Mouse (Mus musculus): ENCODE results near the gene Dapk1. TPM values are rescaled to one million over a fixed set of nuclear protein-coding genes. Genes with fewer than 3 reads are reported as not detected.

Gene Dapk1
- polyA plus RNA-seq, 1 experiment from 2014 or later = 42.0 TPM

DNA sequence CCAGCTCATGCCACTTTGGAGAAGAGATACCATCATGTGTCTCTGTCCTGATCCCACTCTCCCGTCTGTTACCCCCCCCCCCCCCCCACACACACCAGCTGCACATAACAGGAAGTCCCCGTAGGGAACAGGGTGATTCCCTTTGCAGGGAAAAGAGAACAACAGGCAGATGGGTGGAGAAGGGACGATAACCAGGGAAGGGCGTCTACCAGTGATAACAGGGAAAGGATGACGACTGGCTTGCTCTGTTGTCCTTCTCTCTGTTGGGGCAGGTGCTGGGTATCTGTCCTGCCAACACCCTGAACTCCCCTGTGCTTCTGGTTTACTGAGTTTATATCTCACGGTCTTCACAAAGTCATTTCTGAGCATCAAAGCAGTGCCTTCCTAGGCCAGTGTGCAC is 18.0 kb downstream of the Dapk1 start:
- Histone ChIP-seq H3K9me3 (replicated peaks) (no peaks in the 10 kb centered on the region), H3K27me3 (no peaks in the 10 kb centered on the region), H3K9ac (no peak overlapping the region), H3K4me2 (replicated peaks) (no peak overlapping the region), H3K4me3 (no peak overlapping the region), H3K36me3 (no peaks in the 10 kb centered on the region), H3K27ac (no peak overlapping the region), H3K4me1 (peaks cover 31% of the 10 kb centered on the region)
- WGBS = 45% methylated on average over 6 of the region's 6 CpGs
- no peak for ATAC-seq (ENCODE audit: low FRiP score)

DNA sequence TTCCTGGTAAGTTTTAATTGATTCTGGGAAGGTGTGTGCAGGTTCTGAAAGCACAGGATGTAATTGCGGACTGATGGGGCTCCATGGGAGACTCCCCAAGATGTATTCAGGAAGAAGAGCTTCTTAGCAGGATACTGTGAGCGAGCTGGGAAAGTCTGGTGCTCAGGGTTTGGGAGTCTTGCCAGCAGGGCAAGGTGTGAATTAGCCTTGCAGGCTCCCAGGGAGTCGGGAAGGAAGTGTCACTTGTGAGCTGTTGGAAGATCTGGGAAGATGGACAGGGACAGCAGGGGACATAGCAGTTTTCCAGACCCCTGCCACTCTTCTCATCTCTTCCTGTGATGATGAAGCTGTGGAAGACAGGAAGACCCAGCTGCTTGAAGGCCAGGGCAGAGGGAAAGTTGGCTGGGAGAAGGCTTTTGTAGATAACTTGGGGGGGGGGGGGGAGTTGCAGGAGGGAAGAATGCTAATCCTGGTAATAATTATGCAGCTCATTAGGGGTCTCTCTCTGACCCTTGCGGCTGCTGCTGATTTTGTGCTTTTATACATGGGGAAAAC is 19.7 kb downstream of the Dapk1 start:
- WGBS = 54% methylated on average over 4 of the region's 4 CpGs

DNA sequence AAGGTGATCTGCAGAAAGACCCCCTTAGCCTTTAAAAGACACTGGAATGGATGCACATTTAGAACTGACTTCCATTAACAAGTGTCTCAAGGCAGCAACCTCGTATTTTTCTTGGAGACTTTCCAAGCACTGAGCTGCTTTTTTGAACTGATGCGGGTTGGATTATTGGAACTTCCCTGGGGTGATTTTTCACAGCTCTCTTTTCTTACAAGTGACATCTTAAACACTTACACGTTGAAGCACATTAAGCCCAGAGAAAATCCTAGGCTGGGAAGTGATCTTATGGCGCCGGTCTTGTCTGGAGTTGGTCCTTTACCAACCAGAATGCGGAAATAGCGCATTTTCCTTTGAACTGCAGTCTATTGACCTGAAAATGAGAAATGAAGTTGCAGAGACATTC is 23.8 kb downstream of the Dapk1 start:
- no peaks in the 10 kb centered on the region for H3K36me3 ChIP-seq
- no peak overlapping the region for H3K4me2 ChIP-seq (replicated peaks)
- no peak overlapping the region for H3K4me3 ChIP-seq
- H3K27ac ChIP-seq = no peak overlapping the region
- 71% methylated on average over 7 of the region's 7 CpGs for WGBS
- ATAC-seq (ENCODE audit: low FRiP score) = no peak
- no peaks in the 10 kb centered on the region for H3K9me3 ChIP-seq (replicated peaks)
- H3K27me3 ChIP-seq = no peaks in the 10 kb centered on the region
- H3K9ac ChIP-seq = no peak overlapping the region
- peaks cover 25% of the 10 kb centered on the region for H3K4me1 ChIP-seq

More for the DNA sequence above, 19.7 kb downstream of the Dapk1 start:
- Histone ChIP-seq H3K4me1 (peaks cover 22% of the 10 kb centered on the region), H3K9me3 (replicated peaks) (no peaks in the 10 kb centered on the region), H3K4me2 (replicated peaks) (no peak overlapping the region), H3K27me3 (no peaks in the 10 kb centered on the region), H3K4me3 (no peak overlapping the region), H3K9ac (no peak overlapping the region), H3K27ac (no peak overlapping the region), H3K36me3 (no peaks in the 10 kb centered on the region)
- ATAC-seq (ENCODE audit: low FRiP score) = no peak

DNA sequence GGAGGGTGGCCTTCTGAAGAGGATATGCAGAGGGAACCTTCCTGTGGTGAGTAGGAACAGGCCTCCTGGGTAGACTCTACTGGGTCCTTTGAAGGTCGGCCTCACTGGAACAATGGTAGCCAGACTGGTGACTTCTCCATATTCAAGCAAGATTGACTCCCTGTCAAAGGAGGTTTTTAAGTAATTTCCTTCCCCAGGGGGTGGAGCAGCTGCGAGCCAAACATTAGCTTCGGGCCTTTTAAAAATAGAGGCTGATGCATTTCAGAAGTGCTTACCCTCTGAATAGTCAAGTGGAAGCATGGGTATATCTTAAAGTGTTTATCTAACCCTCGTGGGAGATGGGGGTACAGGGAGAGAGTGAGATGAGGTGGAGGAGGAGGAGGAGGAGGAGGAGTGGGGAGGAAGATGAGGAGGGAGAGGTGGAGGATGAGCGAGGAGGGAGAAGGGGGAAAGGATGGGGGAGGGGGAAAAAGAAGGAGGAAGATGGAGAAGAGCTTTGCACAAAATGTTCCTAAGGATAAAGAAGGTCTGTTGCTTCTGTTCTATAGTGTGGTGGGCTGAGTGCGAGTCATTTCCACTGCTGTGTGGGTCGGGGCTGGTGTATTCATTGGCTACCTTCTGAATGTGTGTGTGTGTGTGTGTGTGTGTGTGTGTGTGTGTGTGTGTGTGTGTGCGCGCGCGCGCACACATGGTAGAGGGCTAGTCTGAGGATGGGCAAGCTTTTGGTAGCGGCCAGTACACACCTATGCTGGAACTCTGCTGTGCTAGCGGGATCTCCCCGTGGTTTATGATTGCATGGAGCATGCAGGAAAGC is 26.3 kb downstream of the Dapk1 start:
- Histone ChIP-seq H3K27me3 (no peaks in the 10 kb centered on the region), H3K27ac (0 out of 2 replicates have a peak overlapping the region, but pooled peaks have one; percentile 12), H3K4me2 (replicated peaks) (no peak overlapping the region), H3K4me1 (peaks cover 19% of the 10 kb centered on the region), H3K4me3 (no peak overlapping the region), H3K36me3 (no peaks in the 10 kb centered on the region), H3K9ac (no peak overlapping the region), H3K9me3 (replicated peaks) (no peaks in the 10 kb centered on the region)
- peak; percentile 30 for ATAC-seq (ENCODE audit: low FRiP score)
- 31% methylated on average over 15 of the region's 15 CpGs for WGBS

DNA sequence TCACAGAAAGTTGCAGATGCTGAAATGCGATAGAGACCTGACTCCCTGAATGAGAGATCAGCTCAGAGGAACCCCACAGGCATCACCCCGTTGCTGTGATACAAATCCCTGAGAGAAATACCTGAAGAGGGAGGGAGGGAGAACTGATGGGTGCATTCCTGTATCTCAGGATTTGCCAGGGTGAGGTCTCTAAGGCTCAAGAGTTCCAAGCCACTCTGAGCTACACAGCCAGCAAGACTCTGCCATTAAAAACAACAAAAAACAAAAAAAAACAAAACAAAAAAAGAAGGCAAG is 26.9 kb downstream of the Dapk1 start:
- Histone ChIP-seq H3K9ac (no peak overlapping the region), H3K4me2 (replicated peaks) (no peak overlapping the region), H3K27me3 (no peaks in the 10 kb centered on the region), H3K4me3 (no peak overlapping the region), H3K27ac (no peak overlapping the region), H3K9me3 (replicated peaks) (no peaks in the 10 kb centered on the region), H3K4me1 (peaks cover 22% of the 10 kb centered on the region), H3K36me3 (no peaks in the 10 kb centered on the region)
- 18% methylated on average over 2 of the region's 2 CpGs for WGBS
- no peak for ATAC-seq (ENCODE audit: low FRiP score)

DNA sequence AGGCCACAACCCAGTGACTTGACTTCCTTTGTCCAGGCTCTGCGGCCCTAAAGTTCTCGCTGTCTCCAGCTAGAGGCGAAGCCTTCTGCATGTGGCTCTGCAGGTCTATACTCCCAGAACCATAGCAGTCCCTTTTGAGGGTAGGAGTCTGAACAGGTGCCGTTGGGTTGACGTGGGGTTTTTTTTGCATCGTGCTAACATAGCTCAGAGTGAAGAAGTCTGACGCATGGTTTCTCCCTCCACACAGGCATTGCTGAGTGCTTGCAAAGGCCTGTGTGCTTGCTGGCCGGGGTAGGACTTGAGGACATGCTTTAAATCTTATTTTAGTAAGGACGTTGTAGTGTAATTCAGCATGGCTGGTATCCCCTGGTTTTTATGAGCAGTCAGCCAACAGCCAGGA is 27.7 kb downstream of the Dapk1 start:
- H3K4me1 ChIP-seq = peaks cover 30% of the 10 kb centered on the region
- H3K27ac ChIP-seq = no peak overlapping the region
- H3K27me3 ChIP-seq = no peaks in the 10 kb centered on the region
- no peaks in the 10 kb centered on the region for H3K36me3 ChIP-seq
- H3K9ac ChIP-seq = no peak overlapping the region
- H3K9me3 ChIP-seq (replicated peaks) = no peaks in the 10 kb centered on the region
- H3K4me3 ChIP-seq = no peak overlapping the region
- WGBS = 95% methylated on average over 9 of the region's 9 CpGs
- no peak for ATAC-seq (ENCODE audit: low FRiP score)
- no peak overlapping the region for H3K4me2 ChIP-seq (replicated peaks)

DNA sequence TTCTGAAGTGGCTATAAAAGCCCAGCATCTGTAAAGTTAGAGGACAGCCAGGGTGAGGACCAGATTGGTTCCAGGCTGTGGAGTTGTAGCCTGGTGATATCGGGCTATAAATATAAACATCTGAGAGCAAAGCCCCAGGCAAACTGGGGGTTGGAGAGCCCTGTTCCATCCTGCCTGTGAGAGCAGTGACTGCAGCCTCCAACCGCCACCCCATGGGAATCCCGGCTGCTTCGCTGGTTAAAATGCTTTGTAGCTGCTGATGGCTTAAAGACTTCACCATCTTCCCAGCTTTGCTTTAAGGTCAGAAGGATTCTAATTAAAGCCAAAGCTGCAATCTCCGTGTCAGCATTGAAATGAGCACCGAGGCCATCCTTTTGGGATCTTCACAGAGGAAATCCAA is 32.2 kb downstream of the Dapk1 start:
- WGBS = 42% methylated on average over 6 of the region's 6 CpGs
- Histone ChIP-seq H3K4me2 (replicated peaks) (no peak overlapping the region), H3K4me3 (no peak overlapping the region), H3K27ac (peak overlapping the region; percentile 57), H3K9ac (no peak overlapping the region), H3K9me3 (replicated peaks) (no peaks in the 10 kb centered on the region), H3K27me3 (no peaks in the 10 kb centered on the region), H3K36me3 (no peaks in the 10 kb centered on the region), H3K4me1 (peaks cover 20% of the 10 kb centered on the region)
- ATAC-seq (ENCODE audit: low FRiP score) = no peak

DNA sequence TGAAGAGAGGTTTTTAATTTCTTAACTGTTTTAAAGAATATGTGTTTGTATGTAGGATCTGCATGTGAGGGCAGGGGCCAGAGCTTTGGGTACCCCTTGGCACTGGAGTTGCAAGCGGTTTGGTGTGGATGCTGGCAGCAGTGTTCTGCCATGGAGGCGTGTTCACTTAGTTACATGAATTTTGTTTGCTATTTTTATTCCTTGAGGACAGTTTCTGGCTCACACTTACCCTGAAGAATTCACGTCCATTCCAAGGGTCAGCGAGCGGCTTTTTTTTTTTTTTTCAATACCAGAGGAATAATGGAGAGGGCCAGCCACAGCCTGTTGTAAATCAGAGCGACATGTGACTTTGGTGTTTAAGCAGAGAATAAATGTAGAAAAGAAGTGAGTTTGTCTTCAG is 33.9 kb downstream of the Dapk1 start:
- no peaks in the 10 kb centered on the region for H3K9me3 ChIP-seq (replicated peaks)
- no peak overlapping the region for H3K9ac ChIP-seq
- WGBS = 75% methylated on average over 6 of the region's 6 CpGs
- no peaks in the 10 kb centered on the region for H3K36me3 ChIP-seq
- H3K4me3 ChIP-seq = no peak overlapping the region
- H3K4me2 ChIP-seq (replicated peaks) = no peak overlapping the region
- H3K27ac ChIP-seq = no peak overlapping the region
- H3K4me1 ChIP-seq = peaks cover 20% of the 10 kb centered on the region
- no peaks in the 10 kb centered on the region for H3K27me3 ChIP-seq
- no peak for ATAC-seq (ENCODE audit: low FRiP score)

DNA sequence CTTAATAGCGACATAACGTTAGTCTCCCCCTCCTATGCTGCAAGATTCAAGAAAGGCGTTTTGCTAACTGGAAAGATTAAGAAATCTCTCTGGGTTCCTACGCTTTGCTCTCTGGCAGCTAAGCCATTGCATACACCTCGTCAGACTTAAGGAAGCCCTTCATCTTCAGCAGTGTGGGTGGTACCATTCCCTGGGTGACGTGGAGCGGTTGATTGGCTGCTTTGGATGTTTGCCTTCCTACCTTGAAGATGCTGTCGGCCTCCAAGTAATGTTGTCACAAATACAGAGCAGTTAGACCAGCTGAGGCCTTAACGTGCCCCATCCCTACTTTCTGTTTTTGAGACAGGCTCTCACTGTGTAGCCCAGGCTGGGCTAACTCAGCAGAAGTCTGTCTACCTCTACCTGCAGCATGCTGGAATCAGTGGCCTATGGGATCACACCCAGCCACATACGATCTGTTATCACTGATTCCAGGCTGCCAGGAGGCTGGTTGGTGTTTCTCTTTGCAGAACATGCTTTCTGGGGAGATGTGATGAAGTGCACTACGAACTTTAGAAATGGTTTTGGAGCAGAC is 37.8 kb downstream of the Dapk1 start:
- 83% methylated on average over 11 of the region's 11 CpGs for WGBS

DNA sequence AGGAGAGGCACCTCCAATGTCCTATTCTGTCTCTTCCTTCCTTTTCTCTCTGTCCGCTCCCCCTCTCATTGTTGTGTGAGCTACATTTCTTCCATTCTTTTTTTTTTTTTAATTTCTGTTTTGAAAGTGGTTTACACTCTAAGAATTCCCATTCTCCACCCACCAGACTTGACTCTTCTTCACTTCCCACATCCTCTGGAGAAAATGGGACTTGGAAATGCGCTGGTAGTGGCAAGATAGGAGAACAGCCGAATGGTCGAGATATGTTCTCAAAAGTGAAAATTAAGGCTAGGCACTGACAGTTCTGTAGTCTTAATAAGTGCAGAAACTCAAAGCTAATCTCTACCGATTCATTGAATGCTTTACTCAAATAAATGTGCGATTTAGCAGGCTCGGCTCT is 38.7 kb downstream of the Dapk1 start:
- 0 out of 2 replicates have a peak, but pooled peaks cover 3% of the 10 kb centered on the region for H3K4me1 ChIP-seq
- no peaks in the 10 kb centered on the region for H3K36me3 ChIP-seq
- H3K27me3 ChIP-seq = no peaks in the 10 kb centered on the region
- ATAC-seq (ENCODE audit: low FRiP score) = no peak
- no peak overlapping the region for H3K9ac ChIP-seq
- H3K4me2 ChIP-seq (replicated peaks) = no peak overlapping the region
- 94% methylated on average over 7 of the region's 7 CpGs for WGBS
- H3K27ac ChIP-seq = no peak overlapping the region
- H3K4me3 ChIP-seq = no peak overlapping the region
- H3K9me3 ChIP-seq (replicated peaks) = no peaks in the 10 kb centered on the region

More for the DNA sequence above, 37.8 kb downstream of the Dapk1 start:
- ATAC-seq (ENCODE audit: low FRiP score) = no peak
- no peaks in the 10 kb centered on the region for H3K36me3 ChIP-seq
- no peak overlapping the region for H3K4me2 ChIP-seq (replicated peaks)
- no peaks in the 10 kb centered on the region for H3K27me3 ChIP-seq
- H3K9ac ChIP-seq = no peak overlapping the region
- no peaks in the 10 kb centered on the region for H3K9me3 ChIP-seq (replicated peaks)
- peaks cover 8% of the 10 kb centered on the region; the same call in 1 of the 2 replicates for H3K4me1 ChIP-seq
- no peak overlapping the region for H3K4me3 ChIP-seq
- no peak overlapping the region for H3K27ac ChIP-seq

DNA sequence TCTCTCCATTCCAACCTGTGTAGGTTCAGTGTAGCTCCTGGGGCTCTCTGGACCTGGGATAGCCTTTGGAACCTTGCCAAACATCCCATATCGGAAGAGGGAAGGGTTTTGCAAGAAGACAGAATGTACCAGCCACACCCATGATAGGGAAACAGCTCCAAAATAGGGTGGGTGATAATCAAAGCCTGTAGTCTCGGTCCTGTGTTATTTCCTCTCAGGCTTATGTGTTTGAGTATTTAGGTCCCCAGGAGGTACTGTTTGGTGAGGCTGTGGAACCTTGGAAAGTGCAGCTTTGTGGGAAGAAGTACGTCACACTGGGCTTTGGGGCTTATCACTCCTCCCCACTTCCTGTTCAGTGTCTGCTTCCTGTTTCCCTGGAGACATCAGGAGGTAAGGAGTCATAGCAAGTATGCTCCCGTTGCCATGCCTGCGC is 42.7 kb downstream of the Dapk1 start:
- no peaks in the 10 kb centered on the region for H3K9me3 ChIP-seq (replicated peaks)
- no peaks in the 10 kb centered on the region for H3K27me3 ChIP-seq
- 81% methylated on average over 5 of the region's 5 CpGs for WGBS
- H3K4me3 ChIP-seq = no peak overlapping the region
- H3K27ac ChIP-seq = no peak overlapping the region
- H3K4me2 ChIP-seq (replicated peaks) = no peak overlapping the region
- no peak for ATAC-seq (ENCODE audit: low FRiP score)
- H3K36me3 ChIP-seq = 0 out of 2 replicates have a peak, but pooled peaks cover 4% of the 10 kb centered on the region
- no peak overlapping the region for H3K9ac ChIP-seq
- H3K4me1 ChIP-seq = no peaks in the 10 kb centered on the region

DNA sequence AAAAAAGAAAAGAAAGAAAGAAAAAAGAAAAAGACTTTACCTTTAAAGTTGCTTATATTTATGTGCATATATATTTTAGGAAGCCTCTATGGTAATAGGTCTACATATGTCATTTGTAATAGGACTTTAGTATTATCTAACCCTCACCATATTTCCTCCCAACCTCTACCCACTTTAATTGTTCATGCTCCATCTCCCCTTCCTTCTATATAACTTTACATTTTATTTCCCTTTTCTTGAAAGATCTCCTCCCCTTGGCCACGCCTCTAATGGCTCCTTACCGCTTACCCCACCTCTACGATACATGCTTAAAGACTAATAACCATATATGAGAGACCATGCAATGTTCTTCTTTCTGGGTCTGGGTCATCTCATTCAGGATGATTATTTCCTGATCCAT is 45.0 kb downstream of the Dapk1 start:
- WGBS = 97% methylated on average over 3 of the region's 3 CpGs
- H3K4me3 ChIP-seq = no peak overlapping the region
- ATAC-seq (ENCODE audit: low FRiP score) = no peak

More for the DNA sequence above, 45.0 kb downstream of the Dapk1 start:
- no peaks in the 10 kb centered on the region for H3K4me1 ChIP-seq
- no peak overlapping the region for H3K4me2 ChIP-seq (replicated peaks)
- H3K36me3 ChIP-seq = 0 out of 2 replicates have a peak, but pooled peaks cover 4% of the 10 kb centered on the region
- H3K27me3 ChIP-seq = no peaks in the 10 kb centered on the region
- no peak overlapping the region for H3K9ac ChIP-seq
- H3K27ac ChIP-seq = no peak overlapping the region
- no peaks in the 10 kb centered on the region for H3K9me3 ChIP-seq (replicated peaks)

All from hindbrain, embryonic 12.5 days (tissue).